Mouse (Mus musculus) adrenal gland, postnatal 4 days (tissue): ENCODE results near the gene Gal3st2. TPM values are rescaled to one million over a fixed set of nuclear protein-coding genes. Genes with fewer than 3 reads are reported as not detected.
"Not testable (repeated sequence)": the region's sequence is repeated elsewhere in the genome, so short reads cannot be mapped to it uniquely, and the experiment has no call there.

Source experiments
- DNase-seq, 2 experiments: peaks; one replicate each; pipeline ENCODE4 v3.0.0; 2021 to 2022; ENCODE audit warnings: low spot score in 2 of 2, mixed read lengths in 2 of 2
- total RNA-seq, 2 experiments: library from RNA; stranded (reverse); gene quantifications; 2 replicates each; pipeline ENCODE4 v1.2.3; 2021

The Gal3st2 gene
- total RNA-seq, 2 experiments from 2014 or later = not detected

GRCm38 (mm10) chr1:93859619-93860018 lies 1.5 kb upstream of the Gal3st2 start:
- DNase-seq = no peak

- not testable (repeated sequence) for DNase-seq
Measured at GRCm38 (mm10) chr1:93871594-93872105, 10.5 kb downstream of the Gal3st2 start.

GRCm38 (mm10) chr1:93874405-93874804 lies 13.3 kb downstream of the Gal3st2 start:
- DNase-seq = not testable (repeated sequence)

GRCm38 (mm10) chr1:93881778-93882177 lies 20.7 kb downstream of the Gal3st2 start:
- DNase-seq = not testable (repeated sequence)

- DNase-seq = not testable (repeated sequence)
Measured at GRCm38 (mm10) chr1:93890936-93891335, 29.8 kb downstream of the Gal3st2 start.

- DNase-seq = not testable (repeated sequence)
Measured at GRCm38 (mm10) chr1:93897395-93897794, 36.3 kb downstream of the Gal3st2 start.

- not testable (repeated sequence) for DNase-seq
Measured at GRCm38 (mm10) chr1:93901291-93901690, 40.2 kb downstream of the Gal3st2 start.

- not testable (repeated sequence) for DNase-seq
Measured at GRCm38 (mm10) chr1:93906690-93907089, 45.6 kb downstream of the Gal3st2 start.

GRCm38 (mm10) chr1:93908977-93909586 lies 48.0 kb downstream of the Gal3st2 start:
- not testable (repeated sequence) for DNase-seq

GRCm38 (mm10) chr1:93911877-93912276 lies 50.8 kb downstream of the Gal3st2 start:
- not testable (repeated sequence) for DNase-seq

- not testable (repeated sequence) for DNase-seq
Measured at GRCm38 (mm10) chr1:93917160-93917559, 56.1 kb downstream of the Gal3st2 start.

- DNase-seq = not testable (repeated sequence)
Measured at GRCm38 (mm10) chr1:93918011-93918410, 56.9 kb downstream of the Gal3st2 start, which contains the start of gene Gal3st2b. Gene Gal3st2b (plus strand): TSS chr1:93918311.

- not testable (repeated sequence) for DNase-seq
Measured at GRCm38 (mm10) chr1:93918775-93919174, 57.7 kb downstream of the Gal3st2 start.

- not testable (repeated sequence) for DNase-seq
Measured at GRCm38 (mm10) chr1:93919321-93919720, 58.2 kb downstream of the Gal3st2 start.

- not testable (repeated sequence) for DNase-seq
Measured at GRCm38 (mm10) chr1:93922609-93923008, 61.5 kb downstream of the Gal3st2 start.

GRCm38 (mm10) chr1:93923098-93923497 lies 62.0 kb downstream of the Gal3st2 start:
- DNase-seq = not testable (repeated sequence)

Other genes starting within 250 kb of the Gal3st2 start
- 100 to 1,000 TPM; 164 to 171 TPM for gene Stk25, start 202.6 kb upstream of the Gal3st2 start, total RNA-seq
- 10 to 100 TPM; 22.5 to 25.4 TPM for gene Bok, start 175.6 kb upstream of the Gal3st2 start, total RNA-seq
- 10 to 100 TPM; 79.9 to 87.1 TPM for gene Atg4b, start 109.8 kb upstream of the Gal3st2 start, total RNA-seq
- 10 to 100 TPM; 61.4 to 61.9 TPM for gene Thap4, start 106.4 kb upstream of the Gal3st2 start, total RNA-seq
- 100 to 1,000 TPM; 112 to 121 TPM for gene Dtymk, start 59.4 kb upstream of the Gal3st2 start, total RNA-seq
- 10 to 100 TPM; 20.4 to 21.9 TPM for gene Ing5, start 57.3 kb upstream of the Gal3st2 start, total RNA-seq
- 10 to 100 TPM; 40.9 to 41.9 TPM for gene D2hgdh, start 36.4 kb upstream of the Gal3st2 start, total RNA-seq
- gene Gal3st2b, start 57.0 kb downstream of the Gal3st2 start, total RNA-seq = under 1 TPM in 1 of 2 experiments, not detected in 1; 0.45 TPM
- under 1 TPM; 0.08 to 0.11 TPM for gene Gal3st2c, start 129.2 kb downstream of the Gal3st2 start, total RNA-seq
- not detected for gene Neu4, start 159.1 kb downstream of the Gal3st2 start, total RNA-seq
- not detected for gene Pdcd1, start 191.2 kb downstream of the Gal3st2 start, total RNA-seq